Mouse (Mus musculus): Measurements from ENCODE around the gene Inha.

Gene Inha

GRCm38 (mm10) chr1:75521321-75522031 is 14.6 kb downstream of the Inha start, which contains the start of gene Stk11ip:
Gene Stk11ip, plus strand, starts transcription at chr1:75521529.
- peak; percentile 88 for DNase-seq

- DNase-seq, result no peak
Measured at GRCm38 (mm10) chr1:75524679-75525078, 17.8 kb downstream of the Inha start.

- no peak for DNase-seq
Measured at GRCm38 (mm10) chr1:75530546-75530945, 23.7 kb downstream of the Inha start.

GRCm38 (mm10) chr1:75532280-75533172 is 25.6 kb downstream of the Inha start:
- no peak for DNase-seq

GRCm38 (mm10) chr1:75533325-75534252 is 26.7 kb downstream of the Inha start:
- DNase-seq, result no peak

GRCm38 (mm10) chr1:75537587-75537986 is 30.7 kb downstream of the Inha start:
- DNase-seq, result no peak

GRCm38 (mm10) chr1:75538597-75539190 is 31.8 kb downstream of the Inha start:
- no peak for DNase-seq

GRCm38 (mm10) chr1:75541496-75541895 is 34.6 kb downstream of the Inha start:
- no peak for DNase-seq

- DNase-seq, result no peak
Measured at GRCm38 (mm10) chr1:75544351-75544750, 37.5 kb downstream of the Inha start.

GRCm38 (mm10) chr1:75545965-75546956 is 39.4 kb downstream of the Inha start, which contains the start of gene Slc4a3:
Gene Slc4a3, plus strand, starts transcription at chr1:75546266.
- DNase-seq, result peak; percentile 70

GRCm38 (mm10) chr1:75547351-75547750 is 40.5 kb downstream of the Inha start:
- DNase-seq, result no peak

GRCm38 (mm10) chr1:75548083-75548482 is 41.2 kb downstream of the Inha start:
- DNase-seq, result no peak

GRCm38 (mm10) chr1:75548871-75549270 is 42.0 kb downstream of the Inha start:
- DNase-seq, result no peak

- no peak for DNase-seq
Measured at GRCm38 (mm10) chr1:75549289-75550279, 42.7 kb downstream of the Inha start.

- no peak for DNase-seq
Measured at GRCm38 (mm10) chr1:75550586-75550985, 43.7 kb downstream of the Inha start.

GRCm38 (mm10) chr1:75555680-75556079 is 48.8 kb downstream of the Inha start:
- DNase-seq, result no peak

GRCm38 (mm10) chr1:75556143-75556781 is 49.4 kb downstream of the Inha start:
- no peak for DNase-seq

GRCm38 (mm10) chr1:75557041-75557440 is 50.2 kb downstream of the Inha start:
- no peak for DNase-seq

Measured in right cerebral cortex, postnatal 14 days (tissue).